Mouse (Mus musculus) testis, adult 2 months (tissue): ENCODE measurements around the gene Lsm5.

ENCODE experiments used
- CTCF ChIP-seq: fragments of 200-500 bp; IDR thresholded peaks from 2 replicates; pipeline ENCODE4 v1.5.1; 2012; ENCODE audit warnings: low read depth, mild to moderate bottlenecking, inconsistent platforms, low read length, moderate library complexity; ENCODE audit not compliant: control insufficient read depth, insufficient read depth, insufficient replicate concordance
- POLR2A ChIP-seq: fragments of 200-500 bp; IDR thresholded peaks from 2 replicates; pipeline ENCODE4 v1.6.1; 2012; ENCODE audit warnings: low read depth, mild to moderate bottlenecking, inconsistent platforms, low read length, moderate library complexity; ENCODE audit not compliant: control insufficient read depth

GRCm38 (mm10) chr6:56745950-56746543 lies 41.5 kb upstream of the Lsm5 start:
- TF ChIP-seq CTCF (no peak), POLR2A (no peak)
